Mouse (Mus musculus) erythroid progenitor cell, adult 5-6 weeks (primary cell): ENCODE data around the gene Atg7. TPM values are rescaled to one million over a fixed set of nuclear protein-coding genes. Genes with fewer than 3 reads are reported as not detected.
A peak's percentile ranks its signal among the peaks of the same experiment; 100 is the strongest.

ENCODE experiments used
- ATAC-seq: replicated peaks from 2 replicates; pipeline ENCODE4 v1.8.0; 2016; ENCODE audit warnings: moderate number of reproducible peaks, mild to moderate bottlenecking, moderate TSS enrichment, inconsistent platforms; ENCODE audit not compliant: poor library complexity, low FRiP score, severe bottlenecking
- total RNA-seq, 2 experiments: library from RNA; stranded (forward) in 1 of 2; stranded (reverse) in 1 of 2; fragments of 150-400 nt in 1 of 2; fragments of 186-747, 209-891 nt in 1 of 2; gene quantifications; 2 replicates each; pipeline versions ENCODE4 v1.2.3 to v1.2.4; 2015 to 2017; ENCODE audit warnings: low replicate concordance in 2 of 2

Atg7 gene
- total RNA-seq, 2 experiments from 2014 or later: 19.8 to 23.1 TPM

- ATAC-seq: no peak
These were observed 248.4 kb downstream of the Atg7 start for GRCm38 (mm10) chr6:114891272-114891671.

DNA sequence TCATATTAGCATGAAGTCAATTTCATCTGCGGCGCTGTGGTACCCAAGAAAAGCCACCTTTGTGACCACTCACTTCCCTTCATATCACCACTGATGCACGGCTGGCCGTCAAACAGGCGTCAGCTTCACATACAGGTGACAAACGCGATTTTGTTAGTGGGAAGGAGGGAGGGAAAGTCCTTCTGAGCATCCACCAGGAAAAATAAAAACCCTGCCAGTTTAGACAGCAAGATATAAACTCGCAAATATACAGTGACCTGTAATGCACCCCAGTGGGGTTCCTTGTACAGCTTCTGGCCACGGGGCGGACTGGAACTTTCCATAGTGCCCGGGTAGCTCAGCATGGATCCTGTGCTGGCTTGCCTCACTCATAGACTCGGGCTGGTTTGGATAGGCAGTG lies 248.9 kb downstream of the Atg7 start:
- ATAC-seq: no peak

DNA sequence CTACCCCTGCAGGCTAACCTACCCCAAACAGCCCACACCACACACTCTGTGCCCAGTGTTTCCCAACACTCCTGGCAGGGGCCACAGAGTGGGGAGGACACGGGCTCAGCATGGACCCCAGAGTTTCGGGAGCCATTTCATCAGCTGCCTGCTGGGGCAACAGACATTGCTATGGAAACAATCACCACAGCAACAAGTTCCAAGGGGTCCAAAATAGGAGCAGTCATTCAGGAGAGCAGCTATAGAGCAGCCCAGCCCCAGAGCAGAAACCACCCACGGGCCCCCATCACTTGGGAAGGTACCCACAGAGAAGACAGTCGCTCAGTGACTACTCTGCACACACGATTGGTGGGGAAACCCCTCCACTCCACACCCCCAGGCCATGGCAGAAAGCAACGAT lies 249.5 kb downstream of the Atg7 start:
- ATAC-seq: no peak

GRCm38 (mm10) chr6:114893427-114894209 lies 250.7 kb downstream of the Atg7 start:
- ATAC-seq: no peak

DNA sequence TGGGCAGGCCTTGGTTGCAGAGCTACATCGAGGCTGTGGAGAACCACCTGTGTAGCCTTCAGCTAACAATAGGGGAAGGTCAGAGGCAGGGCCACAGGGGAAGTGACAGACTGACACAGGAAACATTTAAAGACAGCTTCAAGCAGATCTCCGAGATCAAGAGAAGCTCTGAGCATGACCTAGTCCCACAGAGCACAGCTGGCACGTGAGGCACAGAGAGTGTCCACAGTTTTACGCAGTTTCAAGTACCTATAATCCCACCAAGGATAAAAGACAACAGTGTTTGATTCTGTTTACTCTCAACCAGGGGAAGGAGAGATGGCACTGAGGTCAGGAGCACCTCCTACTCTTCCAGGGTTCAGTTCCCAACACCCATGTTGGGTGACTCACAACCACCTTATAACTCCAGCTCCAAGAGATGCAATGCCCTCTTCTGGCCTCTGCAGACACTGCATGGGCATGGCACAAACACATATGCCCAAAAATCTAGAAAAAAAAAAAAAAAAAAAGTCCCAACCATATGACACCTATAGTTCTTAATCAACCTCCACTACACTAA lies 251.7 kb downstream of the Atg7 start:
- ATAC-seq: no peak

DNA sequence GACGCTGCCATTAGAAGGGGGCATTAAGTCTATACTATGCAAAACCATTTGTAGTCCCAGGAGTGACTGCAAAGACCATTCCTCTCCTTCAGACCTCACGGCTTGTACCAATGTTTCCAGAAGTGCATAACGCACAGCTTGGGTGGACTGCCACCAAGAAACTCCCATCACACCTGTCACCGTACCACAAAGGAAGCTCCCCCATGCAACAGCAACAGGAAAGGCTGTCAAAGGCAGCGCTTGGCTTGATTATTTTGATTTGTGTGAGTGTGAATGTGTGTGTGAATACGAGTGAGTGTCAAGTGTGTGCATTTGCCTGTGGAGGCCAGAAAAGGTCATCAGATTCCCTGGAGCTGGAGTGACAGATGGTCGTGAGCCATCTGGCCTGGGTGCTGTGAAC lies 252.3 kb downstream of the Atg7 start:
- no peak for ATAC-seq

DNA sequence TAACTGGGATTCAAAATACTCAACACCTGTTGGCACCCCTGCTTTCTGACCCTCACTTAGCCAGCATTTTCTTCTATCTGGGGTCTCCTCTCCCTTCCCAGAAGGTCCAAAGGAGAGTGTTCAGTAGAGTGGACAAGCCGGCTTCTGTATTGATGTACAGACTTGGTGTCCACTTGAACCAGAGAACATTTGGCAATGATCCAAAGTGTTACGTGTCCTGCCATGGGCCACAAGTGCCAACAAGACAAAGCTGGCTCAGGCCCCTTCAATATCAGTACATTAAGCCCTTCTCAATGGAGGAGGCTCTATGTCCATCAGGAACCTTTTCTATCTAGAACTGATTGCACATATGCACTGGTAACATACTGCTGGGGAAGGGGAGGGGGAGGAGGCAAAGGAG lies 253.4 kb downstream of the Atg7 start:
- ATAC-seq: no peak

DNA sequence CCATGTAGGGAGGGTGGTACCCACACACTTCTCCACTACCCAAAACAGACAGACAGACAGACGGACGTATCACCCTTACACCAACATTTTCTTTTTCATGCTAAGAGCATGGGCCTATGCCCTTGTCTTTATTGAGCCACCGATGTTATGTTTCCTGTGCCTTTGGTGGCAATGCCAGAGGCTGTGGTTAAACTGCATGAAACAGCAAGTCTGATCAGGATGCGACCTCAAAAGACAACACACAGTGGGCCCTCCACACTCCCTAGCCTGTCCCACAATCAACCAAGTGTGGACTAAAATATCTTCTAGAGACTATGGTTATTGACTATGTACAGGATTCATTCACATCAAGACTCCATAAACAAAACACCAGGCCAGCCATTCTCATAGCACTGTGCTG lies 256.1 kb downstream of the Atg7 start:
- no peak for ATAC-seq

DNA sequence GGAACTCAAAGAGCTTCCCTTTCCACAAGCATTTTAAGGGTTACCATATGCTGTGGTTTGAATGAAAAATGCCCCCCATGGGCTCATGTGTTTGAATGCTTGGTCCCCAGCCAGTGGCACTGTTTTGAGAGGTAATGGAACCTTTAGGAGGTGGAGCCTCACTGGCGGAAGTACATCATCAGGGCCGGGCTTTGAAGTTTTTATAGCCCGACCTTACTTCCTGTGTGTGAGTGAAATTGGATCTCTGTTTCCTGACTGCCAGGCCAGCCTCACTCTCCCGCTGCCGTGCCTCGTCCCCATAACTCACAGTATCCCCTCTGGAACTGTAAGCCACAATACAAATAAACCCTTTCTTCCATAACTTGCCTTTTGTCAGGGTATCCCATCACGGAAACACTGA lies 256.8 kb downstream of the Atg7 start:
- no peak for ATAC-seq

DNA sequence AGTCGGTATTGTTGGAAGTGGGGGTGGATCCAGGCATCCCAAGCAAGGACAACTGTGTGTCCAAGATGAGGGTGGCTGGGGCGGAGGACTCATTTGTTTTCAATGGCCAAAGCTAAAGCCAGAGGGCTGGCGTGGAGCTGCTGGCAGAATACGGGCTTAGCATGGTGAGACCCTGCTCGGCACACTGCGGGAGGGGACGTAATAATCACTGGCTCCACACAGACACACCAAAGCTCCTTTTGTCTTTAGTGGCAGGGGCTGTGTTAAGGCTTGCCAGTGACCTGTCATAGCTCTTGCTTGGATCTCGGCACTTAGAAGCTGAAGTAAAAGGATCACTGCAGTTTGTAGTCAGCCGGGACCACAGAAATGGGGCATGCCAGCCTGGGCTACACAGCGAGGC lies 257.3 kb downstream of the Atg7 start:
- ATAC-seq: no peak

DNA sequence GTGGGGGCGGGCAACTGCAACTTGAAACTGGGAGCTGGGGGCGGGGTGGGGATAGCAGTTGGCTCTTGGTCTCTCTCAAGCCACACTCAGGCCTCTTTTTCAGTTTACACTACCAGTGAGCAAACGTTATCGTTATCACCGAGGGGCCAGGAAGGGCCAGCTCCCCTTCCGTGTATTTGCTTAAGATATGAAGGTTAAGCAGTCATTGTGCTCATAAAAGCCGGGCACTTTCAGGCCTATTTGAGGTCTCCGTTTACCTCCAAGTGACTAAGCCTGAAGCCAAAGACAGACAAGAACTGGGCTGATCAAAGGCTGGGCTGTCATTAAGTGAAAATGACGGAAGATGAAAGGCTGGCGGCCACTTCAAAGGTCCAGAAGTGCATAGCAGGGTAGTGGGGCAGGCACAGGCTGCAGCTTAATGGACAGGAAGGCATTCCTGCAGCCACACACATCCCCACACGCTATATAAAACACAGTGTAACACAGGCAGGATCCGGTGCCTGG lies 258.5 kb downstream of the Atg7 start:
- peak; percentile 78 for ATAC-seq

GRCm38 (mm10) chr6:114901921-114902320 lies 259.0 kb downstream of the Atg7 start:
- no peak for ATAC-seq

DNA sequence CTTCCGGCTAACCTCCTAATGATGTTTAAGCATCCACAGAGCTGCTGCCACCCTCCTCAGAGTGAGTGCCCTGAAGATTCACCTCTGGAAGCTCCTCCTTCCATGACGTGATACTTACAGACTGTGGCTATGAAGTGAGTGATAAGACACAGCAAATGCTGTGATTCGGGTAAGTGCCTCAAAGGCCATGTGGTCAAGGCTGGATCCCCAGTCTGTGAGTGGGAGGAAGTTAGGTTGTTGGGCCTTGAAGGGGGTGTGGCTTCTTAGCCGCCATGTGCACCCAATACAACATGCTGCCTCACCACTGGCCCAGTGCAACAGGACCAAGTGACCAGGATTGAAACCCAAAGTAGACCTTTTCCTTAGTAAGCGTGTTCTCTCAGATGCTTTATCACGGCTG lies 261.3 kb downstream of the Atg7 start:
- ATAC-seq: no peak

DNA sequence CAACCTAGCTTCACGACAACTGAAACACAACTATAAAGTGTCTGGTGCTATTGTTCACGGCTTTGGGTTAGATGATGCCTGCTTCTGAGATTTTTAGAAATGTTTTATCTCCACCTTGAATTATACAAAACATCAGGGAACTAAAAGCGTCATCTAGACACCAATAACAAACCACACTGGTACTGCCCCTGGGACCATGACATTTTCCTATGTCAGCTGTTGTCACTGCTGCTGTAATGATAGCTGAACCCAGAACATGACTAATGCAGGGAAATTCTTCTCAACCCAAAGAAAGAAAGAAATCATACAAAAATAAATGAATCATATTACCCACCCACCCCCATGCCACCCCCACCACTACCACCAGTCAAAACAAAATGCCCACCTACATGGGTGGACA lies 261.9 kb downstream of the Atg7 start:
- ATAC-seq: no peak

DNA sequence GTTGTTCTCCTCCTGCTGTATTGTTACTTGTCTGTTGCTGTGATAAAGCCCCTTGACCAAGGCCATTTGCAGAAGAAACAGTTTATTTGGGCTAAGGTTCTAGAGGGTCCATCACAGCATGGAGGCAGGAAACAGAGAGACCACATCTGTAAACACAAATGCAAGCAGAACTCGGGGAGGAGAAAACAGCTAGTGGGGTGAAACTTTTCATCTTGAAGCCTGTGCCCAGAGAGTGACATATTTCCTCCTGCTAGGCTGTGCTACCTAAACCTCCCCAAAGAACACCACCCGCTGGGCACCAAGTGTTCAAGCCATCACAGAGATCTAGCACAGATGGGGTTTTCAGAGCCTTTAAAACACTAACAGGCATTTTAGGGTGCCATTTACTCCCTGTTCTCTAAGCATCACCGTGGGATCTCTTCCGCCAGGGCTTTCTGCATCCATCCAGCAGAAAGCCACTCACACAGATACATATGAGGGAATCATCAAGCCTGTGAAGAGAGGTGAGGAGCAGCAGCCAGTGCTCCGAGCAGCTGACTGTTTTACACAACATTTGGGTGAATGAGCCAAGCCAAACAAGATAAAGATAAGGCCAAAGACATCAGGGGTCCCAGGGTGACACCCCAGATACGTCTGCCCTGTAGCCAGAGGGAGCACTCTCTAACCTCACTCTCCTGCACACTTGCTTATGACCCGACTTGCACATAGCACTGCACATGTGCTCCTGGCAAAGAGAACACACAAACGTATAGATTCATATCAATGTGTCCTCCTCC lies 262.5 kb downstream of the Atg7 start:
- no peak for ATAC-seq

DNA sequence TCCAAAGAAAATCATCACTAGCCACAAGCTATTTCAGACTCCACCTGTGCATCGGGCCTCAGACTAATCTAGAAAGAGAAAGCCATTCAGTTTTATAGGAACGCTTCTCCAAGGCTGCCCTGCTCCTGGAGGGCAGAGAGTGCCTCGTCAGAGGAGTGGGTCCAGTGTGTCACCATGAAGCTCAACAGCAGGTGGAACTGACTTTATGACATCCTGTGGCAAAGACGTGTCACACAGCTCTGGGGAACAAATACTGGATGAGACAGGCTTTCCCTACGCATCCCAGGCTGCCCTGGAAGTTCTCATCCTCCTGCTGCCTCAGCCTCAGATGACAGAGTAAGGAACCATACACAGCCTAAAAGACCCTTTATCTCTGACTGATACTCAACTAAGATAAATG lies 263.3 kb downstream of the Atg7 start:
- ATAC-seq: no peak

DNA sequence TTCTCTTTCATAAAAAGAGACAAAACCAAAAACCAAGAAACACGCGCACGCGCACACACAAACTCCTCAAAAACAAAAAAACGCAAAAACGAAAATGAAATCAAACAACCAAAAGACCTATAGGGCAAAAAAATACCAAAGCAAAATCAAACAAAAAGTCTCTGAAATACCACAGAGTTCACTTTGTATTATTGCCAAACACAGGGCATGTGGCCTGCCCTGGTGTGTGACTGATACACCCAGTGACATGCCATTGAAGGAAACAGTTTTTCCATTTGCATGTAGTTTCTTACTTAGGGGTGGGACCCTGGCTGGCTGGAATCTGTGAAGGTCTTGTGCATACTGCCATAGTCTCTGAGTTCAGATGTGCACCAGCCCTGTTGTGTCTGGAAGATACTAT lies 264.6 kb downstream of the Atg7 start:
- no peak for ATAC-seq

DNA sequence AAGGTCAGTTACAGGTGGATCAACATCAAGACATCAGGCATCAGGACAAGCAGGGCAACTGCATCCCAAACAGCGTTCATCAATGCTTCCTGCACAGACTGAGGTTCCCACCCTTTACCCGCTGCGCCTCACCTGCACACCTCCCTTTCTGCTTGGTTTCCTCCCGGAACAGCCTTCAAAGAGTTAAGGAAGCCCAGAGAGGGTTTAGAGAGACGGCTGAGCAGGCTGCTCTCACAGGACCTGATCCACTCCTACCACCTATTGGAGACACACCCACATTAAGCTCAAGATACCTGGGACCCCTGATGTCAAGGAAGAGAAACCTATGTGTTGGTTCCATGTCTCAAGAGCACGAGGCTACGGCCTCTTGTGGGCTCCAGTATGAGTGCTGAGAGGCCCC lies 266.9 kb downstream of the Atg7 start:
- no peak for ATAC-seq
